Mouse (Mus musculus) cerebellum, postnatal 36 days (tissue): Measurements from ENCODE around the gene Cep85l.

Experiments used
- DNase-seq, 2 experiments: peaks; one replicate each; pipeline ENCODE4 v3.0.0; 2021 to 2022; ENCODE audit warnings: mixed read lengths in 2 of 2

Cep85l gene

GRCm38 (mm10) chr10:53339045-53339444, 40.7 kb downstream of the Cep85l start:
- no peak for DNase-seq

- DNase-seq = no peak
Measured at GRCm38 (mm10) chr10:53337162-53337923, 42.4 kb downstream of the Cep85l start, which contains the start of gene Pln. Gene Pln (plus strand): TSS chr10:53337667.

- DNase-seq = no peak
Measured at GRCm38 (mm10) chr10:53335974-53336373, 43.8 kb downstream of the Cep85l start.

- DNase-seq = no peak
Measured at GRCm38 (mm10) chr10:53335266-53335665, 44.5 kb downstream of the Cep85l start.

- DNase-seq = no peak
Measured at GRCm38 (mm10) chr10:53332752-53333151, 47.0 kb downstream of the Cep85l start.

GRCm38 (mm10) chr10:53329257-53329656, 50.5 kb downstream of the Cep85l start:
- no peak for DNase-seq

- DNase-seq = no peak
Measured at GRCm38 (mm10) chr10:53326367-53326766, 53.4 kb downstream of the Cep85l start.

GRCm38 (mm10) chr10:53324663-53325062, 55.1 kb downstream of the Cep85l start:
- DNase-seq = no peak

- DNase-seq = no peak
Measured at GRCm38 (mm10) chr10:53323367-53323766, 56.4 kb downstream of the Cep85l start.

- DNase-seq = no peak
Measured at GRCm38 (mm10) chr10:53306674-53307073, 73.1 kb downstream of the Cep85l start.

GRCm38 (mm10) chr10:53305867-53306266, 73.9 kb downstream of the Cep85l start:
- DNase-seq = no peak

GRCm38 (mm10) chr10:53285147-53285546, 94.6 kb downstream of the Cep85l start:
- DNase-seq = no peak

GRCm38 (mm10) chr10:53272228-53272627, 107.5 kb downstream of the Cep85l start:
- DNase-seq = no peak

- DNase-seq = no peak
Measured at GRCm38 (mm10) chr10:53262021-53262420, 117.7 kb downstream of the Cep85l start.

GRCm38 (mm10) chr10:53235381-53235780, 144.4 kb downstream of the Cep85l start:
- DNase-seq = no peak

- no peak for DNase-seq
Measured at GRCm38 (mm10) chr10:53234683-53235082, 145.1 kb downstream of the Cep85l start.

GRCm38 (mm10) chr10:53234086-53234613, 145.6 kb downstream of the Cep85l start:
- no peak for DNase-seq

- no peak for DNase-seq
Measured at GRCm38 (mm10) chr10:53230809-53231208, 148.9 kb downstream of the Cep85l start.

- no peak for DNase-seq
Measured at GRCm38 (mm10) chr10:53229190-53229589, 150.6 kb downstream of the Cep85l start.
